Mouse (Mus musculus): ENCODE results near the gene 4930404N11Rik.

The 4930404N11Rik gene

DNA sequence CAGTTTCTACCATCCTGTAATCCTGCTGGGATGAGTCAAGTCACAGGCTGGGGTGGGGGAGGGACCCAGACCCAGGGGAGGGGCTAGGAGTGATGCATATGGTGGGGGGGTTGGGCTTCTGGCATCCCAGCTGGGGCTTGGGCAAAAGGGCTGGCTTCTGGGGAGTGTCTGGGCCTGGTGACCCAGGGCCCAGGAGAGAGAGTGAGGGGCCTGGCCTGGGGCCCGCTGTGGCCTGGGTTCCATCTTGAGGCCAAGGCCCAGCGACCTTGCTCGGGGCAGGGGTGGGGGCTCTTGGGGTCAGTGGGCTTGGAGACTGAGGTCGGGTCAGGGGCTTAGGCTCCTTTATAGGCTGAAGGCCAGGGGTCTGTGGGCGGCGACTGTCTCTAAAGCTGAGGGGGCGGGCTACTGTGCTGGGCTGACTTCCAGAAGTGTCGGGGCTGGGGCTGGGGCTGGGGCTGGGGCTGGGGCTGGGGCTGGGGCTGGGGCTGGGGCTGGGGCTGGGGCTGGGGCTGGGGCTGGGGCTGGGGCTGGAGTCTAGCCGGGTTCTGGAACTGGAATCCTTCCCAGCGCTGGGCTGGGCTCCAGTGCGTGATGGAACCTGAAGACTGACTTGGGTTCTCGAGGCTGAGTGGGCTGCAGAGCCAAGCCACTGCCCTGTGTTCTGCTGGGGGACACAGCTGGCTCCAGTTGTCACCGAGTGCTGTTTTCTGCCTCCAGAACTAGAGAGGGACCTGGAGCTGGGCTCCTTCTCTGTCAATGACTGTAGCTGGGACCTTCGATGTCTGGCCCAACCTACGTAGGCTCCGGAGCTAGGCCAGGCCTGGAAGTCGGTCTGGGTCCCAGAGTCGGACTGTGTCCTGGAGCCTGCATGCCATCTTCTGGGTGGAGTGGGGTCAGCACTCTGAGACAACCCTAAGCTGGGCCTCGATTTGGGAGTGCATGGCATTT lies 29.9 kb downstream of the 4930404N11Rik start:
- ATAC-seq (ENCODE audit: insufficient number of reproducible peaks, low FRiP score, low TSS enrichment) = no peak

DNA sequence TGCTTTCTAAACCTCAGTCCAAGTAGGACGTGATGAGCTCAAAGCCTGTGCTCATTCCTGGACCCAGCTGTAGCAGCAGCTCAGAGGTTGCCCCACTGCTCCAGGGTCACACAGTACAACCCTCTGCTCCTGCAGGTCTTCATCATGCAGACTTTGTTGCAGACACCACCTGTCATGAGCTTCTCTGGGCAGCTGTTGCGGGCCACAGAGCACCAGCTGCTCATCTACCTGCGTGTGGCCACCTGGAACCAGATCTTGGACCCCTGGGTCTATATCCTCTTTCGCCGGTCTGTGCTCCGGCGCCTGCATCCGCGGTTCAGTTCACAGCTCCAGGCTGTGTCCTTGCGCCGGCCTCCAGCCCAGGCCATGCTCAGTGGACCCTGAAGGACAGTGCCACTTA lies 31.3 kb downstream of the 4930404N11Rik start:
- no peak for ATAC-seq (ENCODE audit: insufficient number of reproducible peaks, low FRiP score, low TSS enrichment)

GRCm38 (mm10) chr10:81332277-81332676 lies 33.3 kb downstream of the 4930404N11Rik start:
- no peak for ATAC-seq (ENCODE audit: insufficient number of reproducible peaks, low FRiP score, low TSS enrichment)

- no peak for ATAC-seq (ENCODE audit: insufficient number of reproducible peaks, low FRiP score, low TSS enrichment)
Observed at GRCm38 (mm10) chr10:81330007-81330406, 35.6 kb downstream of the 4930404N11Rik start.

DNA sequence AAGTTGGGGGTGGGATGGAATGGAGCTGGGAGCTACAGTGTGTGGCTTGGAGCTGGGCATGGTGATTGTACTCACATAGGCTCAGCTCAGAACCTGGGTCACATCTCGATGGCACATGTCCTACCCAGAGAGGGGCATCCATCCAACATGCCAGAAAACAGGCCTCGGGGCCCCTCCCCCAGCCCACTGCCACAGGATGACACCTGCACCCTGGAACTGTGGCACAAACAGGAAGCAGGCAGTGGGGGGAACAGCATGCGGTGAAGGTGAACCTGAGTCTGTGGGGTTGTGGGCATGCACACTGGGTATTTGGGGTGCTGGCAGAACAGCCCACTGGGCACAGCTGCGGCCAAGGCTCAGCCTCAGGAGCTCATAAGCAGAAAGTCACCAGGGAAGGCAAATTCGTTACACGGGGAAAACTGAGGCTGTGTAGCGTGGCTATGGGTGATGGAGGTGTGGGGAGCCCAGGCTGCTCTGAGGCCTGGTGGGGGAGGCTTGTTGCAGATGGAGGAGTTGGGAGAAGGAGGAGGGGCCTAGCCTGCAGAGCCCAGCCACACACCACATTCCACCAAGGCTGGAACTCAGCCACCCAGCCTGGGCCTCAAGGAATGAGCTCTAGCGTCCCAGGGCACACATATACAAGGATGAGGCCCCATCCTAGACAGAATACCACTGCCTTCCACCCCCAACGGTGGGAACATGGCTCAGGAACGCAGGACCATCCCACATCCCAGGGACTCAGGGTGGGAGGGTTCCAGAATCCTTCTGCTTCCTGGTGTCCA lies 36.2 kb downstream of the 4930404N11Rik start:
- ATAC-seq (ENCODE audit: insufficient number of reproducible peaks, low FRiP score, low TSS enrichment) = no peak

DNA sequence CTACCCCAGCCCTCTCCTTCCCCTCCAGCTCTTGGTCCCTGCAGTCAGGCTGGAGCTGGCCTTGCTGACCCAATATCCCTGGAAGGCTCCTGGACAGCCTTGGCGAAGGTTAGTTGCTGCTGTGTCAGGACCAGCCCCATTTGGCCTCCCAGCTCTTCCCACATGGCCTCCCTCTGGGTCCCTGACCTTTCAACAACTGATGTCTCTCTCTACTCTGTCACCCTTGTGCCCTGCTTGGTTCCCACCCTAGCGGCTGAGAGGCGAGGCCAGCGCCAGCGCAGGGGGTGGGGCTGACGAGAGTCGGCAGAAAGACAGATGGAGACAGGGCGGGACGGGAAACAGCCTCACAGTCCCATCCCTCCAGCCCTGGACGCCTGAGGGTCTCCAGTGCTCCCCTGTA lies 37.2 kb downstream of the 4930404N11Rik start, which contains the start of gene Tbxa2r:
TSS of gene Tbxa2r (plus strand) at position 346 of the 400 bp plus-strand sequence.
- ATAC-seq (ENCODE audit: insufficient number of reproducible peaks, low FRiP score, low TSS enrichment) = no peak

DNA sequence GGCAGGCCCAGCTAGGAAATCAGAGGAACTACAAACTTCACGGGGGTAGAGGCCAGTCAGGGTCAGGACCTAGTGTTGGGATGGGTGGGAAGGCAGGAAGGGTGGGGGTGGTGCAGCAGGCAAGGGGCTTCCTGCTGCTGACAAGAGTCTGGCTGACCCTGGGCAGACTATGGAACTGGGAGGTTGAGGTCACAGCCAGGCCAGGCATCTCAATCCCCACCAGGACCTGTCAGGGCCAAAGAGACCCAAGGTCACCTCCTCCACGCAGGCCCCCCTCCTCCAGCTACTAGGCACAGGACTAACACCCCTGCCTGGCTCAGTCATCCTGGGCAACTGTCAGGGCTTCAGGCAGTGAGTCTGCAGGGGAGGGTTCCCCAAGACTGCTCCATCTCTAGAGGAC lies 37.7 kb downstream of the 4930404N11Rik start:
- ATAC-seq (ENCODE audit: insufficient number of reproducible peaks, low FRiP score, low TSS enrichment) = no peak

GRCm38 (mm10) chr10:81326858-81327257 lies 38.8 kb downstream of the 4930404N11Rik start:
- ATAC-seq (ENCODE audit: insufficient number of reproducible peaks, low FRiP score, low TSS enrichment) = no peak

DNA sequence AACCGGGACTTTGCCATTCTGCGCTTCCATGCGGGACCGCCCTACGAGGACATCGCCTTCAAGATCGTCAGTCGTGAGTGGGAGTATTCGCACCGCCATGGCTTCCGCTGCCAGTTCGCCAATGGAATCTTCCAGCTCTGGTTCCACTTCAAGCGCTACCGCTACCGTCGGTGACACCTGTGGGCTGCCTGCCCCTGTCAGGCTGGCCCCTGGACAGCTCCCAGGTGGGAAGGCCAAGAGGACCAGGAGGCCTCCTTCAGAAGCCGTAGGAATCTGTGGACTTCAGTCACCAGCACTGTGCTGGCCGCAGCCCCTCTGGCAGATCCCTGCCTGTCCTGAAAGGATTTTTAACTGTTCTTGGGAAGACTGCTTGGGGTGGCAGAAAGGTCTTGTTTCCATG lies 39.8 kb downstream of the 4930404N11Rik start:
- ATAC-seq (ENCODE audit: insufficient number of reproducible peaks, low FRiP score, low TSS enrichment) = no peak

DNA sequence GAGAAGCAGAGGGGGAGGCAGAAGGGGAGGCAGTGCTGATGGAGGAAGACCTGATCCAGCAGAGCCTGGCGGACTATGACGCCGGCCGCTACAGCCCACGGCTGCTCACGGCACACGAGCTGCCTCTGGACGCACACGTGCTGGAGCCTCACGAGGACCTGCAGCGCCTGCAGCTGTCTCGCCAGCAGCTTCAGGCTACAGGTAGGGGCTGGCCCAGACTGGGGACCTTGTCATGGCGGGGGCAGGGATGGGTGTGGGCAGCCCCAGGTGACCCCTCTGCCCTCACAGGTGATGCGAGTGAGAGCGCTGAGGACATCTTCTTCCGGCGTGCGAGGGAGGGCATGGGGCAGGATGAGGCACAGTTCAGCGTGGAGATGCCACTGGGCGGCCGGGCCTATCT lies 40.4 kb downstream of the 4930404N11Rik start:
- no peak for ATAC-seq (ENCODE audit: insufficient number of reproducible peaks, low FRiP score, low TSS enrichment)

DNA sequence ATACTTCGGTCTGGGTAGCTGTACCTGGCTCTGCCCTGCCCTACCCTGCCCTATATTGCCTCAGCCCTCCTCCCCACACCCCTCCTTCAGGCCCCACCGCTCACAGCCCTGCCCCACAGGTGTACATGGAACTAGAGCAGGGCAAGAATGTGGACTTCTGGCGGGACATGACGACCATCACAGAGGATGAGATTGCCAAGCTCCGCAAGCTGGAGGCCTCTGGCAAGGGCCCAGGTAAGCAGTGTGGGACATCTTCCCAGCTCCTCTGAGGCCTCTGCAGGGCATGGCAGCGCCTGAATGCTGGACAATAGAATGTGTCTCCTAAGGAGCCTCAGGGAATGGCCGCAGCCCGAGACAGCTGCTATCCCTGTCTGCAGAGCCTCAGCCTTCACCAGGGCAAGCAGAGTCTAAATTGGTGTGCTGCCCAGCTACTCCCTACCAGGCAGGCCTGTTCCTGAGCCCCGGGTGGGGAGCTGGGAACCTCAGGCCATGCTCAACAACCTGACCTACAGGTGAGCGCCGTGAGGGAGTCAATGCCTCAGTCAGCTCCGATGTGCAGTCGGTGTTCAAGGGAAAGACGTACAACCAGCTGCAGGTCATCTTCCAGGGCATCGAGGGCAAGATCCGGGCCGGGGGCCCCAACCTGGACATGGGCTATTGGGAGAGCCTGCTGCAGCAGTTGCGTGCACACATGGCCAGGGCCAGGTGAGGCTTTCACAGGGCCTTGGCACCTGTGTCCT lies 41.7 kb downstream of the 4930404N11Rik start:
- ATAC-seq (ENCODE audit: insufficient number of reproducible peaks, low FRiP score, low TSS enrichment) = no peak

GRCm38 (mm10) chr10:81323141-81323775 lies 42.4 kb downstream of the 4930404N11Rik start:
- ATAC-seq (ENCODE audit: insufficient number of reproducible peaks, low FRiP score, low TSS enrichment) = no peak

GRCm38 (mm10) chr10:81322444-81322843 lies 43.2 kb downstream of the 4930404N11Rik start:
- no peak for ATAC-seq (ENCODE audit: insufficient number of reproducible peaks, low FRiP score, low TSS enrichment)

DNA sequence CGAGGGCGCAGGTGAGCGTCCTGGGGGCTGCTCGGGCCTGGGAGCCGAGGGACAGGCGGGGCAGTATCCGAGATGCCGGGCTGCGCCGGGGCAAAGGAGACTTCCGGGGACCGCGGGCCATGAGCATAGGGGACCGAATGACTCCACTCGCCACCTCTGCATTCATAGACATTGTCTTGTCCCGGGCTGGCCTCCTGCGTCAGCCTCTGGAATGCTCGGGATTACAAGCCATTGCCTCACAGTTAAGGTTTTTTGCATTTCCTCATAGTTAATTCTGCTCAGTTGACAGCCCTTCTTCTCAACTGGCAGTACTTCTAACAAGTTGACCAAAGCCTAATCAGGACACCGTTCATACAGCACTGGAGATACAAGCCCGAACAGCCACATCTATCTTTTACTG lies 44.2 kb downstream of the 4930404N11Rik start:
- ATAC-seq (ENCODE audit: insufficient number of reproducible peaks, low FRiP score, low TSS enrichment) = no peak

- ATAC-seq (ENCODE audit: insufficient number of reproducible peaks, low FRiP score, low TSS enrichment) = peak; percentile 78
Observed at GRCm38 (mm10) chr10:81320550-81321347, 44.9 kb downstream of the 4930404N11Rik start, which contains the start of gene Cactin. Gene Cactin (plus strand): TSS chr10:81321103.

DNA sequence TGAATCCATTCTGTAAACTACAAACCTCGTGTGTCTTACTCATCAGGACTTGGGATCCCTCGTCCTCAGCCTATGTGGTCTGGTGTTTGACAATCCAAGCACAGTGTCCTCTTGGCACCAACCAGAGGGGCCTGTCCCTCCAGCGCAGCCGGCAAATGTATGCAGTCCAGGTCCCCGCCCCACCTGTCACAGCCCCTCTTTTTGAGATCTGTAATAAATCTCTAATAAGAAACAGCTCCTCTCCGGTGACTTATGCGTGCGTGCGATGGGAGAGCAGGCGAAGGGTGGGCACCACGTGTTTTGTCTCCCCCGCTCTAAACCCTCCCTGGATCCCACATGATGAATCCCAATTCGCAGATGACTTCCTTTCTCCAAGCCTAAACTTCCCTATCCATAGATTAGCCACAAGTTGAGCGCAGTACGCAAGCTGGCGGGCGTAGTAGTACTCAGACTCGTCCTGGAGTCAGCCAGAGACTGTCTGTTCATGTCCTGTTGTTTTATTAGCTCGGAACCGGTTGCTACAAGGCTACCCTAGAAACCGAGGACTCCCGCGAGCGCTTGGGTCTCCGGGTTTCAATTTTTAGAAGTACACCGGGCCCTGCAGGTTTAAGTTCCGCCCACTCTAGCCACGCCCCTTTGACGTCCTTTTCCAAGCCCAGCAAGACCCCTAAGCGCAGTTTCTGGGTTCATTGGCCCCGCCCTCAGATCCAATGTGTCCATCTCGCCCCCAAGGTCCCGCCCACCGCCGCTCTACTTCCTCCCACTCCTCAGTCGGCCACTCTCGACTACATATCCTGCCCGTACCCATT lies 45.7 kb downstream of the 4930404N11Rik start:
- ATAC-seq (ENCODE audit: insufficient number of reproducible peaks, low FRiP score, low TSS enrichment) = peak; percentile 58; the same call in 1 of the 2 replicates

GRCm38 (mm10) chr10:81319330-81319699 lies 46.3 kb downstream of the 4930404N11Rik start:
- 0 out of 2 replicates have a peak, but pooled peaks have one; percentile 4 for ATAC-seq (ENCODE audit: insufficient number of reproducible peaks, low FRiP score, low TSS enrichment)

DNA sequence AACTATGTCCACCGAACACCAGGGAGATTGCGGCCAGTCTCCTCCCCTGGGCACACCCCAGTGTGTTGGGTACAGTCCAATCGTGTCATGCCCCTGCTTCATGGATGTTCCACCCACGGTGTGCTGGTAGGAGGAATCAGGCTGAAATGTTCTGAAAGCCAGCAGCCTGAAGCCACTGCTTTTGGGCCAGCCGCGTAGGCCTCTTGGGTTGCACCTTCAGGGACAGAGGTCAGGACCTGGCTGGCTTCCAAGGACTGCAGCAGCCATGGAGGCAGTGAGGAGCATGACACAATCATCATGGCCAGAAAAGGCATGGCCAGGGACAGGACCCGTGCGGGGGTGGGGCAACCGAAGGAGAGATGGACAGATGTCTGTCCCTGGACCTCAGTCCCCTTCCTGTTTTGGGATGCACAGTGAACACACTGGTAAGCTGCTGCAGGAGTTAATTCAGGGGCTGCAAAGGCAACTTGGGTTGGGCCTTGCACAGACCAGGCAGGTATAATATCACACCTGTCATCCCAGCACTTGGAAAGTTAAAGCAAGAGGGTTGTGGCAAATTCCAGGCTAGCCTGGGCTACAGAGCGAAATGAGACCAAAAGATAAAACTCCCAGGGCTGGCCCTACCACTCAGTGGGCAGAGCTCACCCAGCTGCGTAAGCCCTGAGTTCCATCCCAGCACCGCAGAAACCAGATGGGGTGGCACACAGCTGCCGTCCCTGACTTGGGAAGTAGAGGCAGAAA lies 46.9 kb downstream of the 4930404N11Rik start:
- no peak for ATAC-seq (ENCODE audit: insufficient number of reproducible peaks, low FRiP score, low TSS enrichment)

Data from cerebellum, adult (tissue).